Mouse (Mus musculus): ENCODE measurements around the gene Slc27a3.
"Not testable (repeated sequence)": the region's sequence is repeated elsewhere in the genome, so short reads cannot be mapped to it uniquely, and the experiment has no call there.

Slc27a3 gene

DNA sequence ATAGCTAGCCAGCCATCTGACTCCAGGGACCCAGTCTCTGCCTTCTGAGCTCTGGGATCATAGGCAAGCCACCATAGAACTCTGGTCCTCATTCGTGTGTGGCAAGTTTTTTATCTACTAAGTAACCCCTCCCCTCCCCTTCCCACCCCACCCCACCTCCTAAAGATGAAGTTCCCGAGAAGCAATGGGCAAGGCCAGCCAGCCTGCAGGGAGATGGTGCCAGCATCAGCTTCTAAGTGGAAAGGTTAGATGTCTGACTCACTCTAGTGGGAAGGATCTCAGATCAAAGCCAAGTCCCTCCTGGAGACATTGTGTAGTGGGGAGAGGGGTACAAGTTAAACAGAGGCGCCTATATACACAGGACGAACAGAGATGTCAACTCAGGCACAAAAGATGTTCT lies 1.3 kb upstream of the Slc27a3 start:
- DNase-seq (ENCODE audit: low spot score), result no peak

DNA sequence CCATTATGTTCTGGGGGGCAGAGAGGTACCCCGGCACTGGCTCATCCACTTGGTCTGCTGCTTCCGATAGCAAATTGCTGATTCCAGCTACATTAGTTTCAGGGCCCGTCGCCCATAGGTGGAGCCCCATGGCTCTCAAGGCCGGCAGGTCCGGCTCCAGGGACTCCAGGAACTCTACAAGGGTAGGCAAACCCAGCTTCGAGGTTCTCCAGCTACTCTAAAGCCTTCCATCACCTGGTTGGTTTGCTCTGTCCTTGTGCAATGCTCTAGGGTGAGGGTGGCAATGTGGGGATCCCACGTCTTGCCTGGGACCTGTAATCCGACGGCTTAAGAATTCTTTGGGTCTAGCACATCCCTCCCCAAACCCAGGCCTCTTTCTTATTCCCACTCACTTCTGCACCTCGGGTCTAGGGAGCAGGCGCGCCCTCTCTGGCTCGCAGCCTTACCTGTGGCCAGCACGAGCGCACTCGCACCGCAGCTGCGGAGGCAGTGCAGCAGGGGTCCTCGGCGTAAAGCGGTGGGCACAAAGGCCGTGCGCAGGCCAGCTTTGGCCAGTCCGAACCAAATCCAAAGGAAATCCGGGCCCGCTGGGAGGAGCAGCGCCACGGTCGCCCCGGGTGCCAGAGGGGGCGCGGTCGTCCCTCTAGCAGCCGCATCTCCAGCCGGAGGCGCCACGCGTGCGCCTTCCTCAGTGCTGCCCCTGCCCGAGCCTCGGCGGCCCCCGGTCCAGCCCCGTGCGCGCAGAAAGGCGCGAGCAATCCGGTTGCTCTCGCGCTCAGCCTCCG lies 820 bp downstream of the Slc27a3 start:
- DNase-seq (ENCODE audit: low spot score), result no peak

DNA sequence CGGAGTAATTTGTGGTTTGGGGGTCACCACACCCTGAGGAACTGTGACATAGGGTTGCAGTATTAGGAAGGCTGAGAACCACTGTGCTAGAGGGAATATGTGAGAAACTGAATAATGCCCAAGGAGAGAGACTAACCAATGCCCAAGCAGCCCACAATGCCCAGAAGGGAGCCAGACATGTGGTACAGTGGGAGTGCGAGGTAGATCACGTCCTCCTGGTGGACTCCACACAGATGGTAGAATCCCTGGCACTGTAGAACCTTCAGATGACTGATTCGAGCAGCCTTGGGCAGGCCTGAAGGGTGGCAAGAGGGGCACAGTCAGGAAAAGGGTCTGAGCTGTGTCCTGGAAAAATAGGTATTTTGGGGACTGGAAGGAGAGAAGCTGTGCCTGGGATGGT lies 1.5 kb downstream of the Slc27a3 start:
- DNase-seq (ENCODE audit: low spot score), result no peak

DNA sequence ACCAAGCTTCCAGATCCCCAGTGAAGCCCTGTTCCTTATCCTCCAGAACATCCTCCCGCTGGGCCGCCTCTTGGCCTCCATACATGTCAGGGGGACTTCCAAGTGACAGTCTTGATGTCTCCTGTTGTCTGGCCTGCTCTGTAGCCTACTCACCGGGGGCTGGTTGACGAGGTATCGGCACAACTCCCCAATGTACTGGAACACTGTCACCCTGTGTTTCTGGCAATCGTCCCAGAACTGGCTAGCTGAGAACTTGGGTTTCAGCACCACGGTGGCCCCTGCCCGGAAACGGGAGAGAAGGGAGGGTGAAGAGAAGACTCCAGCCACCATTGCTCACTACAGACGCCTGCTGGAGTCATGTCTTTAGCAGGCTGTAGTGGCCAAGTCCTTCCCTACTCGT lies 2.3 kb downstream of the Slc27a3 start:
- DNase-seq (ENCODE audit: low spot score), result no peak

DNA sequence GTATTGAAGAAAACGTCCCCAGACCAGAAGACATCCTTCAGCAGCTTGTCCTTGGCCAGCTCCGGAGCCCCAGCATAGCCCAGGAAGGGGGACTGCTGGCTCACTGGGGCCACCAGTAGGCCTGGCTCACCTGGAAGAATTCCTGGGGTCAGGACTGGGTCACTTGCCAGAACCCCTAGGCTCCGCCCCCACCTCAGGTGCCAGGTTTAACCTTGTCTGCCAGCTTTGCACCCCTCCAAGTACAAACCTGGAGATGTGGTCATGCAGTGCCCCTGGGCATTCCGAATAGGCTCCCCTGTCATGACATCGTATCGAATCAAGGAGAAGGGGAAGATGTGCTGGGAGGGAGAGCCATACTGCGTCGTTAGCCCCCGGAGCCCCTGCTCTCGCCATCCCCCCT lies 2.9 kb downstream of the Slc27a3 start:
- no peak for DNase-seq (ENCODE audit: low spot score)

DNA sequence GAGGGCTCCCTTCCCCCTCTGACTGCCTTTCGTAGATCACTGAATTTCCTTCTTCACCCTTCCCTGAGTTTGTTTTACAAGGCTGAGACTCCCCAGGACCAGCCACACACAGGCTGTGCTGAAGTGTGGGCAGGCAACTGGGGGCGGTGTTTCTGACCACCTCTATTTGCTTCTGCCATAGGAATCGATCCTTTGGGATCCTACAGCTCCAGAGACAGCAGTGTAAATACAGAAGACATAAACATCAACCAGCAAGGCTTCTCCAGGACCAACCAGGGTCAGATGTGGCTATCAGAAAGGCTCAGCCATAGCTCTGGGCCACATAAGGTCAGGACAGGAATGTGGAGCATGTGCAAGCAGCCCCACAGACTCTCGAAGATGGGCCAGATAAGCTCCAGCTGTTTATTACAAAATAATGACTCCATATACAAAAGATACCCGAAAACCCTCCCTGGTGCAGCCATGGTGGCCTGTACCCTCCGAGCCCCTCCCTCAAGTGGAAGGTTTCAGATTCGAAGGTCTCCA lies 4.8 kb downstream of the Slc27a3 start:
- DNase-seq (ENCODE audit: low spot score), result no peak

DNA sequence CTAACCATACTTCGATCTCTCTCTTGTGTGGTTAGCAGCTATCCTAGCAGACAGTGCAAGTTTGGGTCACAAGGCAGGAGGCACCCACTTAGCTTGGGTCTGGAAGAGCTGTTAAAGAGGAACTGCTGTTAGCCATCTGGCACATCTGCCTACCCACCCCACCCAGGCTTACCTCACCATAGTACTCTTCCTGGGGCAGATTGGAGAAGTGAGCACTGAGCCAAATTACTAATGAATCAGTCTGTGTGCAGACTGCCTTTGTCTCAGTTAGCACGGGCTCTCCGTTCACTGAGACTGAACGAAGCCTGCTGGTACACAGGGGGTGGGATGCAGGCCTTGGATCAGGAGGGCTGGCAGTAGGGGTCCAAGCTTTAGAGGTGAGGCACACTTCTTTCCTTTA lies 6.0 kb downstream of the Slc27a3 start:
- DNase-seq (ENCODE audit: low spot score), result no peak

DNA sequence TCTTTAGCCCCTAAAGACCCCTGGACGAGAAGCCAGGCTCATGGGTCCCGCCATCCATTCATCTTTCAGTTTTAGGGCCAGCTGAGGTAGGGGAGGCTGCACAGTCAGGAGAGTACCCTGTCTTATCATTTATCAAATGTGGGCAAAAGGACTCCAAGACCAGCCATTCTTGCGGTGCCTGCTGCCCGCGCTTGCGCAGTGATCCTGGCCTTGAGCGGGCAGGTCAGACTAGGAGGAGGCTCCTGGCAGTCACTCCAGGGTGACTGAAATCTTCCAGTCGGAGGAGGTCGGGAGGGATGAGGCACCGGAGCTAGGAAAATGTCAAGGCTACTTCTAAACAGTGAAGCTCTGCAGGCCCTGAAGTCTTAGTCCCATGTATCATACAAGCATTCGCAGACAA lies 8.0 kb downstream of the Slc27a3 start:
- no peak for DNase-seq (ENCODE audit: low spot score)

DNA sequence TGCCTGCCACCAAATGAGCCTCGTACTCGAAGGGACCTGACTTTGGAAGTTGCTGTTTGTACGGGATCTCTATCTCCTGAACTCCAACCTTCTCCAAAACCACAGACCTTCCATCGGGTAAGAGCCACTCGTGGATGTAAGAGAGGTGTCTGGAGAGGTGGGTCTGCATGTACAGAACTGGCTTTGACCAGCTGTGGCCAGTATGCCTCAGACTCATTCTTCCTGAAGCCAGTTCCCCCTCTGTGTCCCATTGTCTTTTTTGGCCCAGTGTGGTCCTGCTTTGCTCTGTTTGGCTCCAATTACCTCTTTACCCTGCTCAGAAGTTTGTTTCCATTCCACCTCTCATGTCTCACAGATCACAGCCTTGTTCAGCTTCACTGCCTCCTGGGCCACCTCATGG lies 11.2 kb downstream of the Slc27a3 start:
- no peak for DNase-seq (ENCODE audit: low spot score)

DNA sequence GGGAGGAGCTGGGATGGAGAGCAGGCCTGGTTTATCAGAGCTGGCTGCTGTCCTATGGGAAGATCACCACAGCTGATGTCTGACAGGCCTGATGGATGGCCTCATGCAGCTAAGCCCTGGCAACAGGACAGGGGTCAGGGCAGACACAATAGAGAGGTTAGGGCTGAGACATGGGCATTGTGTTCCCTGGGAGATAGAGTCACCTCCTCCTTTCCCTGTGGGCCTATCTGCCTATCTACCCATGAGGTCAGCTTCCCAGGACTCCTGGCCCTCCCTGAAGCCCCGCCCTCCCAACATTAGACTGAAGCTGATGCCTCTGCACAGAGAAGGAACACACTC lies 13.5 kb downstream of the Slc27a3 start:
- DNase-seq (ENCODE audit: low spot score), result no peak

DNA sequence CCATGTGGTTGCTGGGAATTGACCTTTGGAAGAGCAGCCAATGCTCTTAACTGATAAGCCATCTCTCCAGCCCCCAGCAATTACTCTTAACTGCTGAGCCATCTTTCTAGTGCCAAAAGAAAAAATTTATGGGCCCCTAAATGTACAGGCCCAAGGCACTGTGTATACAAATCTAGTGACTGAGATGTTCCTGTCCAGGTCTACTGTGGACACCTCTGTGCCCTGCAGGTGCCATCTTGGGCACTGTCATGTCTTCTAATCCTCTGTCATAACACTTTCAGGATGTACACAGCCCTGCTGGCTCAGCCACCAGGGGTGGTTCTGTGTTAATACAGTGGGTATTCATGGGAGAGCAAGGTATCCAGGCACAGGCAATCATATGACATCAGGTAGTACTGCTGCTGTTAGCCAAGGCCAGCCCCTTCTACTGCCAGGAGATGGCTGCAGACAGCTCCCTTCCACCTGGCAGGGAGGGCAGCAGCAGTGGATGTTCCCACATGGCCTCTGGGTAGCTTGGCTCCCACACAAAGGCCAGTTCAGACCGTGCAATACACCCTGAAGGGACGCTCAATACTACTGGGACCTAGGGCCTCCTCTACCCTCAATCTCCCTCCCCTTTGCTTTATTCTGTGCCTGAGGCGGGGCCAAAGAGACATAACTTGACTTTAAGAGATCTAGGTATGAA lies 14.0 kb downstream of the Slc27a3 start:
- no peak for DNase-seq (ENCODE audit: low spot score)

DNA sequence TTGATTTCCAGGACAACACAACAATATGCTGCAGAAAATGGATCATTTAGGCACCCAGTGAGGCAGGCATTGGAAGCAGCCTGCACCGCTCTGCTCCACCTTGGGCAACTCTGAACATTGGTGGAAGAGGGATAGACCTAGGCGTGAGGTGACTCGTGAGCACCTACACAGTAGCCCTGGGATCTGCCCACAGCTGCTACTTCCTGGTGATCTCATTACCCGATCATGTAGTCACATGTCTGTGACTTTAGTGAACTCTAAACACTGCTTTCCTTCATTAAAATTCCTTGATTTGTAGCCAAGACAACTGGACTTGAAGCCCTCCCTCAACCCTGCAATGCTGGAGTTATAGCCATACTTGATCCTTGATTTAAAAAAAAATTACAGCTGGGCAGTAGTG lies 15.4 kb downstream of the Slc27a3 start:
- no peak for DNase-seq (ENCODE audit: low spot score)

DNA sequence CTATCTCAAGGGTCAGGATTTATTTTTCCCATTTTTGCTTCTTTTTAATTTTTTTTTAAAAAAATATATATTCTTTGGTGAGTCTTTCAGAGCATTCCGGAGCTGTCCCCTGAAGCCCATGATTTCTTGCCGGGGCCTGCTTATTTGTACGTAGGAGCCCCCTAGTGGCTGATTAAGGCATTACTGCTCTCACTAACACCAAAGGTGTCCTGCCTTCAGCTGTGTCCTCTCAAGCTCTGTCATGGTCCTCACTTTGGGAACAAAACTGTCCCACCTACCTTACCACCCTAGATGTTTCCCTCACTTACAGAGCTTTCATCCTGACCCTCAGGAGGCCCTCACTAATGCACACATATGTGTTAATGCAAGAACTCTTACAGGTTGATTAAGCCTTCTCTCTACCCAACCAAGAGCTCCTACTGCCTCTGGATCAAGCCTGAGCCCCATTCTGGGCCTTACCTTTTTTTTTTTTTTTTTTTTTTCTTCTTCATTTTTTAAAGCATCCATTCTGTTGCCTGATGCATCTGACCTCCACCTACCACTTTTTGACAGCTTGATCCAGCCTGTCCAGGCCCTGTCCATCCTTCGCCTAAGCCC lies 16.2 kb downstream of the Slc27a3 start:
- peak; percentile 82 for DNase-seq (ENCODE audit: low spot score)

DNA sequence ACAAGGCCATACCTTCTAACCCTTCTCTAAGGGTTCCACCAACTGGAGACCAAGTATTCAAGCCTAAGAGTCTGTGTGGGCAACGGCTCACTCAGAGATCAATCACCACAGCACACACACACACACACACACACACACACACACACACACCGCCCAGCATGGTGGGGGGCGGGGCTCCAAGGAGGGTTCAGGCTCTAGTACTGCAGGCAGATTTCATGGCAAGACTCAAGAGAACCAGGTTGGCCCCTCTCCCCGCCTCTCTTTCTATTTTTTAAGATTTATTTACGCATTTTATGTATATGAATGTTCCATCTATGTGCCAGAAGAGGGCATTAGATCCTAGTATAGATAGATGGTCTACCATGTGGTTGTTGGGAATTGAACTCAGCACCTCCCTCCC lies 16.9 kb downstream of the Slc27a3 start:
- no peak for DNase-seq (ENCODE audit: low spot score)

DNA sequence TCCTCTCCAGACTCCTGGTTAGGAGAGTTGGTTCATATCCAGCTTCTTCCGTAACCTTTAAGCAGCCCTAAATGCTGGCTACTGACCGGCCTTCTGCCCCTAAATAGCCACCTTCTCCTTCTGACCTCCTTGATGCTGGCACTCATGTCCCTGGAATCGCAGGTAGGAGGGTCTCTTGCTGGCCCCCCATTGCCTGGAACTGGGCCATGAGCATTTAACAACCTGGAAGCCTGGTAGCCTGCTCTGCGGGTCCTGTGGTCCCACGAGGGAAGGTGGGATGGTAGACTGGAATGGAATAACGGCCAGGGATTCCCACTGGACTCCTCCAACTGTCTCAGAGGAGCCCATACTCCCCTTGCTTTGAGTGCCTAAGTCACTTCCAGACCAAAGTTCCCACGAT lies 17.9 kb downstream of the Slc27a3 start:
- no peak for DNase-seq (ENCODE audit: low spot score)

DNA sequence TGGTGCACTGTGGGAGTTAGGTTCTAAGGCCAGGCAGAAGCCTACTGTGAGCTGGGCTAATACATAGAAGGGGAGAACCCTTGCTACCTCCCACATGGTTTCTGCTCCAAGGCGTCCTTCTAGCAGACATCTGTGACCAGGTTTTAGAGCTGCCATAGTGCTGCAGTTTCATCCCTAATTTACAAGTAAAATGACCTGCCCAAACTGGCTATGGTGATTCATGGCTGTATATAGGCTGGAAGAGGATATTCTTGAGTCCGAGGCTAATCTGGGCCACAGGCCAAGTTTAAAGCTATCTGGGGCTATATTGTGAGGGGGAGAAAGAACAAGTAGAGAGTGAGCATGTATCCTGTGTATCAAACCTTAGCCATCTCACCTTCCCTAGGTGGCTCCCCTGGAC lies 20.7 kb downstream of the Slc27a3 start:
- DNase-seq (ENCODE audit: low spot score), result no peak

DNA sequence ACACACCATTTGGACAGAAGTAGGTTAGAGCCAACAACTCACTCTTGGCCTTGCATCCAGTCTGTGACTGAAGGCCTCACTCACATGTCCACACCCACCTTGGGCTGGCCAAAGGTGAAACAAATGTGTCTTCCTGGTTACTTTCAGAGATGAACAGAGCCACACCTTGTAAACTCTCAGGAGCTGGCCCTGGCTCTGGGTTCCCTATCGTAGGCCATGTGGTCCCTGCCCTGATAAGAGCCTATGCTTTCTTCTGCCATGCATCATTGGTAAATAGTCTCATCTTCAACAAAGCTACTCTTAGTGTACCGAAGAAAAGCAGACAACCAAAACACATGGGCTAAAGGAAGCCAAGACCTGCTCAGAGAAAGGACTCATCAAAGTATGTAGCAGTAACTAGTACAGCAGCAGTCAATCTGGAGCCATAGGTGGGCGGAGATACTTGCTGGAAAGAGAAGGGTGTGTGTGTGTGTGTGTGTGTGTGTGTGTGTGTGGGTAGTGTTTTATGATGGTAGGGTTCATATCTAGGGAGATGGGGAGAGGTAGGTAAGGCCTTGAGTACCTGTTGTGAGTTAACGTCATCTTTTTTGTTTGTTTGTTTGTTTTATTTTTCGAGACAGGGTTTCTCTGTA lies 22.6 kb downstream of the Slc27a3 start:
- DNase-seq (ENCODE audit: low spot score), result peak; percentile 15

DNA sequence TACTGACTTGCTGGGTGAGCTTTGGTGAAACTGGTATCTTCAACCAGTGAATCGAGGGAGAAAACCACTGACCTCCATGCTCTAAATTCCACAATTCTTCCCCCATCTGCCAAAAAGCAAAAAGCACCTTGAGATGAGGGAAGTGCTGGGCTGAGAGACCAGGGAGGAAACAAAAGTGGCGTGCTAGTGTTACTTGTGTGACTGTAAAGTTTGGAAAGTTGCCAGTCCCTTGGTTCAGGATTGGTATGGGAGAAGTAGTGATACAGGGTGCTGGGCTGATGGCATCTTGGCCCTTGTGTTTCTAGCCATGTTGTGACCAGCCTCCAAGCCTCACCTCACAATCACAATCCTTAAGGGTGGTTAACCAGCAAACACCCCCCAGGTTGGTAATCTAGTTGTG lies 27.4 kb downstream of the Slc27a3 start:
- DNase-seq (ENCODE audit: low spot score), result no peak

DNA sequence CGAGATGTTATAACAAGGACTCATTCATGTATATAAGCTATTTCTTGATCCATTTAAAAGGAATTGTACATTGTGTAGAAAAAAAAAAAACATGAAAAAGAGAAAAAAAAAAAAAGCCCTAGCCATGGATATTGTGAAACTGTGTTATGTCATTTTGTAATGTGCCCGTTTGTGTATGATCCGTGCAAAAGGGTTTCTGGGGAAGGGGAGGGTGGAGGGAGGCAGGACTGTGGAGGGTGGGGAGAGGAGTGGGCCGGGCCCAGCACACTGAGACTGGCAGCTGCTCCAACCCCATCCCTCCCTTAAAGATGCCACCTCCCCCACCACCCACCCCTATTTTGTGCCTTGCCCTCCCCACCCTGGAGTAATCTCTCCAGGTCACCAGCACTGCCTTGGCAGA lies 28.3 kb downstream of the Slc27a3 start:
- no peak for DNase-seq (ENCODE audit: low spot score)

DNA sequence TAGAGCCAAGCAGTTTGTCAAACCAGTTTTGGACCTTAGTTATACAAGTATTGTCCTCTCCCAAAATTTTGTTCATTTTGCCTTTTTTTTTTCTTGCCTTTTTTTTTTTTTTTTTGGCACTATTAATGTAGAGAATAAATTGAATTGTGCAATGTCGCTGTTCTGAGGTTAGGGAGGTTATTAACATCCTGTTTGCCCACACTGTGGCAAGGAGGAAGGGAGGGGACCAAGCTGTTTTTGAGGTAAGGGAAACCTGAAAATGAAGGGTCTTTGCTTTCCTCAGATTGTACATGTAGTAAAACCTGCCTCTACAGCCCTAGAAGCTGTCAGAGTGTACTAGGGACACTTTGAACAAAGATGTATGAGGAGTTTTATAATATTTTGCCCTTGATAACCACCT lies 30.5 kb downstream of the Slc27a3 start:
- no peak for DNase-seq (ENCODE audit: low spot score)

DNA sequence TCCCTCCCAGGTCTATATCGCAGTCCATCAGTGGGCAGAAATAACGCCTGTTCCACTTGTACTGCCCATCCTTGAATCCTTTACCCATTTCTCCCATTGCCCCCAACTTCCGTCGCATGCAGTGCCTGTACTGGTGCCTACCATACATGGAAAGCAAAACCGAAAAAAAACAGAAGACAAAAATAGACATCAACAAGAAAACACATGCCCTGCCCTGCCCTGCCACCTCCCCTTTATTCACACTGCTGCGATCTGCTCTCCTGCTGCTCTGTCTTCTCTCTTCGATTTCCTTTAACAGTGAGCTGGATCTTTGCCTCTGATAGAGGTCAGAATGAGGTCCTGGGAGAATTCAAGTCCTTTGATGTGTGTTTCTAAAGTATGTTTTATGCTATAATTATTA lies 31.8 kb downstream of the Slc27a3 start:
- DNase-seq (ENCODE audit: low spot score), result no peak

DNA sequence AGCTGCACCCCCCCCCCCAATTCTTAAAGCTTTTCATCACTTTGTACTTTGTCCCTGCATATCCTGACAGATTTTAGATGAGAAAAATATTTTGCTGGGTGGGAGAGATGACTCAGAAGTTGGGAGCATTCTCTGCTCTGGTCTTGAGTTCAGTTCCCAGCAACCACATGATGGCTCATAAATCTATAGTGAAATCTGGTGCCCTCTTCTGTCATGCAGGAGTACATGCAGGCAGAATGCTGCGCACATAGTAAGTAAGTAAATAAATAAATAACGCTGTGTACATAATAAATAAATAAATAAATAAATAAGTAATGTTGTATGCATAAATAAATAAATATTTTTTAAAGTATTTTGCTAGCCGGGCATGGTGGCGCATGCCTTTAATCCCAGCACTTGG lies 41.9 kb downstream of the Slc27a3 start:
- DNase-seq (ENCODE audit: low spot score), result no peak

DNA sequence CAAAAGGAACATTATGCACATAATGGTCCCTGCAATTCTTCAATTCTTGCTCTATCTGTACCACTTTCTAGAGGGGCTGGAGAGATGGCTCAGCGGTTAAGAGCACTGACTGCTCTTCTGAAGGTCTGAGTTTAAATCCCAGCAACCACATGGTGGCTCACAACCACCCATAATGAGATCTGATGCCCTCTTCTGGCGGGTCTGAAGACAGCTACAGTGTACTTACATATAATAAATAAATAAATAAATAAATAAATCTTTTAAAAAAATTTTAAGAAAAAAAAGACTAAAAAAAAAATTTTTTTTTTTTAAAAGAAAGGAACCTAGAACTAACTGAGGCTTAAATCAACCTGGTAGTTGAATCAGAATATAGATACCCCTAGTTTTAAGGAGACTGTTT lies 46.9 kb downstream of the Slc27a3 start:
- not testable (repeated sequence) for DNase-seq (ENCODE audit: low spot score)
